Mouse (Mus musculus): ENCODE results near the gene Mks1. TPM values are rescaled to one million over a fixed set of nuclear protein-coding genes. Genes with fewer than 3 reads are reported as not detected.

Gene Mks1
- total RNA-seq, 4 experiments from 2014 or later = 1.3 to 3.0 (median 1.6) TPM

DNA sequence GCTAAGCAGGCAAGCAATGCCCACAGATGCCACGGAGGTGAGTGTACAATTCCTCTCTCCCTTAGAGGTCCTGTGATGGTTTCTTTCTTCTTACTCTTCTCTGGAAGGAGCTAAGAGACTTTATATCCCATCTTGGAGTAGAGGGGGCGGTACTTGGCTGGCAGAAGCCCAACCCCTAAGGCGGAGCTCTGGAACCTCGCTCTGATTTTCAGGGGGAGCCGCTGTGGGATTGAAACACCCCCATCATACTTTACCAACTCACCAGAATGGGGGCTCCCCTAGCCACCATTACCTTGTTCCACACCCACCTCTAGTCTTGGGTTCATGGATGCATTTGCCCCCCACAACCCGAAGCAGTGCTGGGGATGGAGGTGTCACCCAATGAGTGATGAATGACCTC, 22.4 kb downstream of the Mks1 start, which contains the start of gene Epx:
Gene Epx (minus strand): TSS at position 101 of the 400 bp plus-strand sequence.
- DNase-seq (ENCODE audit: low spot score in 2 of 2) = no peak

DNA sequence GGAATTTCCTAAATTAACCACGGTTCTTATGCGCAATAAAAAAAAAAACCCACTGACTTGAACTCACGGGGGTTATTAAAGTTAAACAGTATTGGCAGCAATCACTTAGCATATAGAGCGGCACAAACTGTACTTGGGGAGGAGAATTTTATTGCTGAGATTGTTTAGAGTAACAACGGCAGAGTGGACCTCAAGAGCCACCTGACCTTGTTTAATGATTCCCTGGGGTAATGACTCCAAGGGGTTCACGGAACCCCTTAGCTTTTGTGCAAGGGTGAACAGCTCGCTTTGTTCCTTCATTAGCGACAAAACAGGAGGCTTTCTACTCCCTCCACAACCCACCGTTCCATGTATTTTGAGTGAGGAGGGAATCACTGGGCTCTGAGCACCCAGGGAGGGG, 26.8 kb downstream of the Mks1 start:
- no peak for DNase-seq (ENCODE audit: low spot score in 2 of 2)

- DNase-seq (ENCODE audit: low spot score in 2 of 2) = no peak
Observed at GRCm38 (mm10) chr11:87881714-87882113, 28.7 kb downstream of the Mks1 start.

GRCm38 (mm10) chr11:87883493-87883892, 30.5 kb downstream of the Mks1 start:
- no peak for DNase-seq (ENCODE audit: low spot score in 2 of 2)

DNA sequence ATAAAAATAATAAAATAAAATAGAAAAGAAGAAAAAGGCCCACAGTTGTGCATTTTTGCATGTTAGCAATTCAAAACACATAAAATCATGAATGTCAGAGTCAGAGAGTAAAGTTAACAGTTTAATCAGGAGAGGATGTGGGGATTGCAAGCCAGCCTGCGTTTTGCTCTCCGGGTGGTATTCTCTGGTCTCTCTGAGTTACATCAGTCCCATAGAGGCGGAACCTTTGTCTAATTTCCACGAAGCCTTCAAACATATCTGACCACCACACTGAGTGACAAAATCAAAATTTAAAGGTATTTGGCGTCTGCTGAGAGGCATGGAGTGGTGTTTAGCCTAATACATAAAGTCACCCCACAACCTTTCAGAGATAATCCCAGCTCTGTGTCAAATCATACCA, 31.8 kb downstream of the Mks1 start:
- no peak for DNase-seq (ENCODE audit: low spot score in 2 of 2)

DNA sequence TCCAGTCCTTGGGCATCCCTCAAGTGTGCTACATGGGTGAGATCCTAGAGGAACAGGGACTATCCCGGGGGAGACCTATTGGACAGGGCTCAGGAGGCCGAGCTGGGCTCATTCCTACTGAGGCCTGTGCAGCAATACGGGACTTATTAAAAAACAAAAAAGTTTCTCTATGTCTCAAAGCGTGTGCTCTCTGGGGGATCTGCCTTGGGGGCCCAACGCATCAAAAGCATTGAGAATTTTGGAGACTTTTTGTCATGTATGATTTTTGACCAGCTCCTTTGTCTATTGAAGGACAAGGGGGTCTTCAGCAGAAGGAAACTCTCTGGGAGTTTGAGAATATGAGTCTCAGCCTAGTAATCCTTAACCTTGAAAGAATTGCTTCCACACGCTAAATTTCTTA, 39.2 kb downstream of the Mks1 start, which contains the start of gene Olfr462:
Gene Olfr462 (minus strand): TSS at position 101 of the 400 bp plus-strand sequence.
- DNase-seq (ENCODE audit: low spot score in 2 of 2) = no peak

GRCm38 (mm10) chr11:87897287-87897686, 44.3 kb downstream of the Mks1 start, which contains the start of gene Olfr463:
Olfr463 (minus strand) TSS chr11:87897387.
- no peak for DNase-seq (ENCODE audit: low spot score in 2 of 2)

DNA sequence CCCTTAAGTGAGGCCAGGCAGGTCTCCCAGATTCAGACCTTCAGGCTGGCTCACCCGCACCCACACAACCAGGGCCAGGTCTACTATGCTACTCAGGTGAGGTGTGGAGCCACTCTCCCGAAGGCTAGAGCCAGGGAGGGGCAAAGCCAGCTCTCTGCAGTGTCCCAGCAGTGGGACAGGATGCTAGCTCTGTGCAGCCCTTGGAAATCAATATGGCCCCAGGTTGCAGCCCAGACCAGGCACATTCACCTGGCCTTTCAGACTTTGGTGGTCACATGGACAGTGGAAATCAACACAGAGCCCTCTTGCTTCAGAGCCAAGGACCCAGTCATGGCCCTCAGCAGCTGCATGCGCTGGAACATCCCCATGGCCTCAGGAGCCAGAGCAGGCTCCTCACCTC, 51.3 kb downstream of the Mks1 start:
- no peak for DNase-seq (ENCODE audit: low spot score in 2 of 2)

Other genes starting within 250 kb of the Mks1 start
- gene Hsf5, start 236.1 kb upstream of the Mks1 start, total RNA-seq (2022) = under 1 TPM in 1 of 4 experiments, not detected in 3; 0.09 TPM
- 1 to 10 TPM in 3 of 4 experiments, under 1 TPM in 1; 0.92 to 1.7 (median 1.6) TPM for gene Rnf43, start 190.5 kb upstream of the Mks1 start, total RNA-seq (2022)
- gene Supt4a, start 115.7 kb upstream of the Mks1 start, total RNA-seq (2022) = 10 to 100 TPM; 33.6 to 41.0 (median 36.9) TPM
- gene Tspoap1, start 92.7 kb upstream of the Mks1 start, total RNA-seq (2022) = not detected
- gene Mpo, start 59.6 kb upstream of the Mks1 start, total RNA-seq (2022) = not detected
- not detected for gene Lpo, start 24.9 kb upstream of the Mks1 start, total RNA-seq (2022)
- not detected for gene Epx, start 22.3 kb downstream of the Mks1 start, total RNA-seq (2022)
- gene Olfr462, start 39.1 kb downstream of the Mks1 start, total RNA-seq (2022) = not detected
- not detected for gene Olfr463, start 44.2 kb downstream of the Mks1 start, total RNA-seq (2022)
- not detected for gene Olfr464, start 67.8 kb downstream of the Mks1 start, total RNA-seq (2022)
- gene Dynll2, start 134.3 kb downstream of the Mks1 start, total RNA-seq (2022) = 100 to 1,000 TPM; 201 to 320 (median 253) TPM
- 10 to 100 TPM; 52.7 to 62.4 (median 59.0) TPM for gene Srsf1, start 194.2 kb downstream of the Mks1 start, total RNA-seq (2022)
- gene Vezf1, start 215.1 kb downstream of the Mks1 start, total RNA-seq (2022) = 100 to 1,000 TPM in 1 of 4 experiments, 10 to 100 TPM in 3; 98.6 to 102 (median 98.9) TPM
- 100 to 1,000 TPM; 108 to 156 (median 116) TPM for gene Cuedc1, start 244.8 kb downstream of the Mks1 start, total RNA-seq (2022)

Measured in gastrocnemius, adult 8-10 months (tissue).